Mouse (Mus musculus): ENCODE data around the gene Mchr1.

The Mchr1 gene

GRCm38 (mm10) chr15:81277928-81278327 is 42.6 kb downstream of the Mchr1 start:
- DNase-seq: no peak

- no peak for DNase-seq
These were observed 43.4 kb downstream of the Mchr1 start for GRCm38 (mm10) chr15:81278699-81279098.

- DNase-seq: no peak
These were observed 48.9 kb downstream of the Mchr1 start for GRCm38 (mm10) chr15:81284121-81284734.
